Mouse (Mus musculus) adrenal gland, adult 2 months (tissue): ENCODE measurements at regions not wholly inside any gene's neighbourhood (a gene's known extent, or its start where the extent isn't known, plus 50 kb on each side); places are given as distances from the start of the nearest gene placed in this dataset.

Experiments
- DNase-seq: peaks from one replicate; pipeline ENCODE4 v3.0.0; 2021

- DNase-seq: no peak
Observed at GRCm38 (mm10) chr4:93935692-93936091, 600.4 kb upstream of the Tusc1 start.

GRCm38 (mm10) chr4:93927117-93927516 is 591.8 kb upstream of the Tusc1 start:
- DNase-seq: no peak

- DNase-seq: no peak
Observed at GRCm38 (mm10) chr4:93924402-93924801, 589.1 kb upstream of the Tusc1 start.

DNA sequence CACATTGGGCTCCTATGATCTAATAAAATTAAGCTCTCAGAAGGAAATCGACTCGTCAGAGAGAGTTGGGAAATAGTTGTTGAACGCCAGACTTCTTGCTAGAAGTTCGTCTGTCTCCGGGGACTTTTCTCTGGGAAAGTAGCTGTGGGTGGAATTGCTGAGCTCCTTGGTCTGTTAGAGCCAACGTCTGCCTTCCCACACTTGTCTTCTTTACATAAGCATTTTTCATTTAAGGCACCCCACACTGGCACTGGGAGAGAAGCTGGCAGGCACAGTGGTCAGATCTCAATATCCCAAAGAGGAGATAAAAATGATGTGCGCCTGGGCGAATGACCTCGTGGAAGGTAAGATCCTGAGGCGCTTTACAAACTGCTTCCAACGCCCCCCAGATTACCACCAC is 551.3 kb upstream of the Tusc1 start:
- no peak for DNase-seq

DNA sequence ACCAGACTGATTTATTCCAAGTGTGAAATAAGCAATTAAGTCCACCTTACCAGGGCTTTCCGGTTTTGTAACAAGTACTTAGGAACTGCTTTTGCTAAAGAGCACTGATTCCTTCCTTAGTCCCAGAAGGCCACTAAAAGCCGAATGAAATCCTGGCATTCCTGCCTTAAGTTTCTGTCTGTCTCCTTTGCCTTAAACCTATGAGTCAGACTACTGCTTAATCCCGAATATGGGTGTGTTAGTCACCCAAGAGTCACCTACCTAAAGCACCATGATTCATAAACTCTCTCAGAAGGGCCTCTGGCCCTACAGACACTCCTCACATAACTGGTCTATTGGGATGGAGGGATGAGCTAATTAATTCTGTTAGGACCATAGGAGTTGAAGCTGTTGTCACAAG is 546.0 kb upstream of the Tusc1 start:
- peak; percentile 26 for DNase-seq

GRCm38 (mm10) chr4:93879351-93879872 is 544.1 kb upstream of the Tusc1 start:
- peak; percentile 73 for DNase-seq

DNA sequence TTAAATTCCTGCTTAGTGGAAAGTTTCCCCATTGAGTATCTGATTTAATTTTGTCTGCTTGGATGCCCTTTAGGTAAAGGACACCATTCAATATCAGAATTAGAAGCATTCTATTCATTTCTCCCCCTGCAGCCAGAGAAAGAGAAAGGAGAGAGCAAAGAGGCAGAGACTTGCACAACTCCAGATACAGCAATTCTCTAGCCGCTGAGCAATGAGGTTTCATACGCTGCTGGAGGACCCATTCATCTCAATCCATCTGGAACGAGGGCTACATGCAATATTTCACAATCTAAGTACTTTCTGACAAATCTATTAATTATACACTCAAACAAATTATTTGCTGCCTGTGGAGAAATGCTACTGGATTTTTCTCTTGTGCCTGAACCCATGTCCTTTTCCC is 538.0 kb upstream of the Tusc1 start:
- DNase-seq: peak; percentile 32

DNA sequence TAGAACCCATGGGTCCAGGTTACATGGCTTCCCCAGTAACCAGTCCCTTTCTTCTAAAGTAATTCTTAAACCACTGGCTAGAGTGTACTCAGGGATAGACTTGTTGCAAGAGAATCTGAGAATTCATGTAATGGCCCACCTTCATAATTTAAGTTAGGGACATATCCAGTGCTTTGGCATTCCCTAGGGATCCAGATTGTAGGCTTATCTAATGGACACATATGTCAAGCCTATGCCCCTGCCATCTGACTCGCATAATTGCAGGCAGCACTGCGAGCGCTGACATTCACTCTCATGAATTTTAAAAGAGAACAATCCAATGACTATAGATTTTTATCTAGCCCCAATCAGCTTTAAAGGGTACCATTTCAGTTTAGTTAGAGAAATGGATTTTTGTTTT is 518.1 kb upstream of the Tusc1 start:
- no peak for DNase-seq

DNA sequence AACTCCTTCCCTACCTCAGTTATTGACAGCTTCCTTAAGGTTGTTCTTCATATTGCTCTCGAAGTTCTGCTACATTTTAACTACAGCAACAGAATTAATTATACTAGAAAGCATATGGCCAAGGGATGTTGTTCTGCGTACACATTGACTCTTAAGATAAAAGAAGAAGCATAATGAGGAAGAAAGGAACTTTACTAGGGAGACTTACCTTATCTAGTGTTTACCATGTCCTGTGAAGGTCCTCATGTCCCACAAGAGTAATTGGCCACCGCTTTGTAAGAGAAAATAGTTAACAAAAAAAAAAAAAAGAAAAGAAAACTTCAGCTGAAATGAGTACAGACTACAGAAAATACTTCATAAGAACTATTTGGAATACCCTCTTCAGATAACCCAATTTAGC is 513.9 kb upstream of the Tusc1 start:
- no peak for DNase-seq

- peak; percentile 11 for DNase-seq
Observed at GRCm38 (mm10) chr4:93830701-93831100, 495.4 kb upstream of the Tusc1 start.

DNA sequence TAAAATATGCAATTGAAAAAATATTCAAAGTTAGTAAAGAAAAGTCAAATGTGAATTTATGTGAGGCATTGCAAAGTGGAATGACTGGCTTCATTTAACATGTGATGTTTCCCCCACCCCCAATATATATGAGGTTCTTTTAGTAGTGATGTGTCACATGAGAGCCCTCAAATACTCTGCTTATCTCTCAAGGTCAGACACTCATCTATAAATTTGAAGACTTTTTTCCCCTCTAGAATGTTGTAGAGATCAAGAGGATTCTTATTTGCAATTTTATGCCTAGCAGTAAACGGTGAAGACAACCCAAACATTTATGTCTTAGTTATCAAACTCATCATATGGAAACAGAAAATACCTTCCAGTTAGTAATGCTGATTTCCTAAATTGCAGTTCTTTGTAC is 457.8 kb upstream of the Tusc1 start:
- DNase-seq: no peak

DNA sequence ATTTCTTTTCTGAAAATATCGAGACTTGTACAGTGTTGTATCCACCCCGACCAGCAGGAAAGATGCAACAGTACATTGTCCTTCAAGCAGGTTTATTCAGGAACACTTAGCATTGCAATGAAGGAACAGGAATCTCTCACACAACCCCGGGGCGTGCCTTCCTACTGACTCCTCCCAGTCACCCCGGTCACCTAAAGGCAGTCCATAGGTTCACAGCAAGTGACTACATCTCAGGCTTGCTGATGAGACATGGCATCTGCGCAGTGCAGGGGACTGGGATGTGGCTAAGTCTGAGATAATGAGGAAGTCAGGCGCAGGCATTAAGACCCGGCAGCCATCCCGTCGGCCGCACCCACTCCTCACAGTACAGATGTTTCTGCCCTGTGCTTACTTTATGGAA is 454.8 kb upstream of the Tusc1 start:
- DNase-seq: no peak

DNA sequence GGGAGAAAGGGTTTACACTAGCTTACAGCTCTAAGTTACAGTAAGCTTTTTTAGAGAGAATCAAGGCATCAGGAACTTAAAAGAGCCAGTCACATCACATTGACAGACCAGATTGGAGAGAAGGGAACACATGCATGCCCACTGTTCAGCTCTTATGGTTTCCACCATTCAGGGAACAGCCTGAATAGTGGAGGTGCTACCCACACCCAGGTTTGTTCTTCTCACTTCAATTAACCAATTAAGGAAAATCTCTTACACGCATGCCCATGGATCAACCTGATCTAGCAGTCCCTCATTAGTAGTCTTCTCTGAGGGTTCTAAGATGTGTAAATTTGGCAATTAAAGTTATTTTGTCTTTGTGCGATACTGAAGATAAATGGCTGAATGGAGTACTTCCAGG is 419.2 kb upstream of the Tusc1 start:
- DNase-seq: no peak

GRCm38 (mm10) chr4:93746326-93746725 is 411.0 kb upstream of the Tusc1 start:
- DNase-seq: peak; percentile 62

DNA sequence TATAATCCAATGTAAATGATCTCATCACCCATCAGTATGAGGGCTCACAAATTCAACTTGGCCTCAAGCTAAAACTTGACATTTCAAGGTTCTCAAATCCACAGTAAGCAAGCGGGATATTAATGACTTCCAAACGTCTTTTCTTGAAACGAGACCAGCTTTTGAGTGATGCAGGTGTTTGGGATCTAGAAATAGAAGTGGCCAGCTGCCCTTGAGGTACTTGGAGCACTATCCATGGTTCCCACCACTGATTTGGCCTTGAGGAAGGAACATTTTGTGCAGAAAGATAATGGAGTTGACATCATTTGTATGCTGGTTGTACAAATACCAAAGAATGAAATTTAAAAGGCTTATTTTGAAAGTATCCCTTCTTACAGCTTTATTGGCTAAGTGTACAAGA is 378.4 kb upstream of the Tusc1 start:
- DNase-seq: peak; percentile 19

- no peak for DNase-seq
Observed at GRCm38 (mm10) chr4:93676403-93677039, 341.2 kb upstream of the Tusc1 start.

- no peak for DNase-seq
Observed at GRCm38 (mm10) chr4:93675739-93676402, 340.6 kb upstream of the Tusc1 start.

GRCm38 (mm10) chr4:93669050-93669449 is 333.7 kb upstream of the Tusc1 start:
- DNase-seq: no peak

- DNase-seq: no peak
Observed at GRCm38 (mm10) chr4:93664293-93664692, 329.0 kb upstream of the Tusc1 start.

GRCm38 (mm10) chr4:93638207-93638606 is 302.9 kb upstream of the Tusc1 start:
- DNase-seq: no peak

DNA sequence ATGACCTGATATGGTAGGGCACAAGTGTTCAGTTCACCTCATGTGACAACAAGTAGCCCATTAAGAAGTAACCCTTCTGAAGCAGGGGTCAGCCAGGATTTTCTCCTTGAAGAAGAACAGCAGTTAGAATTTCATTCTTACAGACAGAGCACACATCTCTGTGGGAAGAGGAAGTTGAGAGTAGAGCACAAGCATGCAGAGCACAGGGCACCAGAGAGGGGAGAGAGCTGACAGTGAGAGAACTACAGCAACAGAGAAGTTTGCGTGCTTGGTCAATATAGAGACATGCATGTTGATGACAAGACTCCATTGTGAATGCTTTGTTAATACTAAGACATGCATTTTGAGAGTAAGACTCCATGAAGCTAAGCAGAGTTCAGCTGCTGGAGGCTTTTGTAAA is 263.2 kb upstream of the Tusc1 start:
- DNase-seq: no peak

- no peak for DNase-seq
Observed at GRCm38 (mm10) chr4:93584328-93584727, 249.0 kb upstream of the Tusc1 start.

DNA sequence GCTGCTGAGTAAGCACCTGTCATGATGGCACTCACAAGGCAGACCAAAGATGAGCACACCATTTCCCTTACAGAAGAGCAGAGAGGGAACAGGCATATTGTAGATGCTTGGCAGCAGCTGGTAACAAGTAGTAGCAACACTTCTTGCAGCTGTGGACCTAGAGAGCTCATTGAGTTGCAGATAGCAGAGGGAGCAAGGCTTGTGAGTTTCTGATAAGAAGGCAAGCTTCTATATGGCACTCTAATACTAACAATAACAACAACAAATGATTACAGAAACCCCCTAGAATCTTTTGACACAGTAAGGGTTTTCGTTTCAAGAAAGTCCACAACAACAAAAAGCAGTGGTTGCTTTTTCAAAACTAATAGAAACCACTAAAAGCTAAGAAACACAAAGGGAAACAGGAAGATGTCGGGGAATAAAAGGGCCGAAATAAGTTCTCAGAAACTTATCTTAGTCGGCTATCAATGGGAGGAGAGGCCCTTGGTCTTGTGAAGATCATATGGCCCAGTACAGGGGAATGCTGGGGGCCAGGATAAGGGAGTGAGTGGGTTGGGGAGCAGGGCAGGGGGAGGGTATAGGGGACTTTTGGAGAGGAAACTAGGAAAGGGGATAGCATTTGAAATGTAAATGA is 248.5 kb upstream of the Tusc1 start:
- DNase-seq: no peak

- no peak for DNase-seq
Observed at GRCm38 (mm10) chr4:93579343-93579742, 244.0 kb upstream of the Tusc1 start.
